Mouse (Mus musculus): ENCODE measurements around the gene Frmd6. TPM values are rescaled to one million over a fixed set of nuclear protein-coding genes. Genes with fewer than 3 reads are reported as not detected.

The Frmd6 gene
- polyA plus RNA-seq, 1 experiment, result 3.4 TPM

DNA sequence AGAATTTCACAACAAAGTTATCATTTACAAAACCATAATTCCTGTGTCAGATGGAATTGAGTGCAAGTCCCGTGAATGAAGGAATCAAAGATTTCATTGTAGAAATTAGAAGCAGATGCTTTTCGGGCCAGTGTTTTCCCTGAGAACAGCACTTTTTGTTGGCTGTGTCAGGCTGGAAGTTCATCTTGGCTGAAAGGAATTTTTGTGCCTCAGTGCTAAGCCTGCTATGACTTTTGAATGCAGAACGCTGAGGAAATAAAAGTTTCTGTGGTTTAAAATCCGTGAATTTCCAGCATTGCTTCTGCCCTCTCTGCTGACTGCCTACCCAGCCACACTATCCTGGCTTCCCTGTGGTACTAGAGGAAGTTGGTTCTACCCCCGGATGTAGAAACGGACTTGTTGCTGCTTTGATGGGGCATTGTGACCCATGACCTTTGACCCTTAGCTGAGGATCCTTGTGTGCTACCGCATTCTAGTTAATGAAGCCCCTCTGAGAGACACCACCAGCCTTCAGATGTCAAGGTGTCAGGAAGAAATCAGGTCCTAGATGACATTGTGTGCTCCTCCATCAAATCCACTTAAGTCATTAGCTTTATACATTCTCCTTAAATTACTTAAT, 26.1 kb downstream of the Frmd6 start:
- H3K4me1 ChIP-seq (ENCODE audit: control insufficient read depth, insufficient read depth, insufficient read length, low read length), result 0 out of 2 replicates have a peak, but pooled peaks cover 2% of the 10 kb centered on the region
- 69% methylated on average over 7 of the region's 7 CpGs for WGBS
- no peak for TF ChIP-seq POLR2A (IDR thresholded peaks at IDR 0.05; ENCODE audit: low read depth, low read length)

DNA sequence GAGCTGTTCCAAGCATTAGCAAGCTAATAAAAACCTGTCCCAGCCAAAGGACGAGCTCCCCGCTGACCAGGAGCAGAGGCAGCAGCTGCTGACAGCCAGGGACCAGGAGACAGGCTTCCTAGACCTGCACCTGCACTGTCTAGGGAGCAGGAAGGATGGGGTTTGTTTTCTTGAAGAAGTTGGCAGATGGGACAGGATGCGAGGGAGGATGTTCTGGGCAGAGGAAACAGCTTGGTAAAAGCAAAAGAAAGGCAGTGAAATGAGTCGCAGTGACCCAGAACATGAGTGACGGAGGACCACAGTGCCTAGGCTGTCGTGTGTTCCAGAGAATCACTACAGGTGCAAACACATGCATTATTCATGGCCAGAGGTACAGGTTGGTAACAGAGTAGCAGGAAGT, 27.7 kb downstream of the Frmd6 start:
- WGBS, result 61% methylated on average over 6 of the region's 6 CpGs
- Histone ChIP-seq H3K27me3 (ENCODE audit: control insufficient read depth, insufficient read depth, low read length) (no peaks in the 10 kb centered on the region), H3K36me3 (ENCODE audit: control insufficient read depth, insufficient read depth, low read length) (no peaks in the 10 kb centered on the region), H3K4me3 (ENCODE audit: low read depth, low read length) (no peak overlapping the region), H3K4me1 (ENCODE audit: control insufficient read depth, insufficient read depth, insufficient read length, low read length) (0 out of 2 replicates have a peak, but pooled peaks cover 2% of the 10 kb centered on the region), H3K27ac (ENCODE audit: insufficient read depth, low read depth, low read length) (no peak overlapping the region)
- TF ChIP-seq CTCF (IDR thresholded peaks at IDR 0.05; ENCODE audit: extremely low read depth, insufficient read length, insufficient replicate concordance, low read depth, low read length), result no peak
- no peak for TF ChIP-seq POLR2A (IDR thresholded peaks at IDR 0.05; ENCODE audit: low read depth, low read length)

More for the DNA sequence above, 26.1 kb downstream of the Frmd6 start:
- Histone ChIP-seq H3K4me3 (ENCODE audit: low read depth, low read length) (no peak overlapping the region), H3K27me3 (ENCODE audit: control insufficient read depth, insufficient read depth, low read length) (no peaks in the 10 kb centered on the region), H3K36me3 (ENCODE audit: control insufficient read depth, insufficient read depth, low read length) (no peaks in the 10 kb centered on the region), H3K27ac (ENCODE audit: insufficient read depth, low read depth, low read length) (no peak overlapping the region)

DNA sequence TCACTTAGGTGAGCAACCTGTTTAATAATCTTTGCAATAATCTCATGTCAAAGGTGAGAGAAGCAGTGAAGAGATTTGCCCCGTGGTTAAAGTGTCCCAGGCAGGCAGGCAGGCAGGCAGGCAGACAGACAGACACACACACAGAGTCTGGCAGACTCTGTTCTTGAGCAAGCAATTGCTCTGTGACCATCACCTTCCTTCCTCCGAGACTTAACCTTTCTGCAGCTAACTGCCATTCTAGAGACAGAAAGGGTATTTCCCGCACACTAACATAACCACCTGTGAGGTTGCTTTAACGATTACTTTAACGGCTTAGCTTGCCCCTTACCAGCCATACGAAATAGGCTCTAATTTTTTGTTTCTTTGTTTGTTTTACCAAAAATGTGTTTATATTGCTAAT, 30.4 kb downstream of the Frmd6 start:
- Histone ChIP-seq H3K4me1 (ENCODE audit: control insufficient read depth, insufficient read depth, insufficient read length, low read length) (0 out of 2 replicates have a peak, but pooled peaks cover 2% of the 10 kb centered on the region), H3K27me3 (ENCODE audit: control insufficient read depth, insufficient read depth, low read length) (no peaks in the 10 kb centered on the region), H3K36me3 (ENCODE audit: control insufficient read depth, insufficient read depth, low read length) (no peaks in the 10 kb centered on the region), H3K27ac (ENCODE audit: insufficient read depth, low read depth, low read length) (no peak overlapping the region), H3K4me3 (ENCODE audit: low read depth, low read length) (no peak overlapping the region)
- WGBS, result 62% methylated on average over 6 of the region's 6 CpGs
- TF ChIP-seq CTCF (IDR thresholded peaks at IDR 0.05; ENCODE audit: extremely low read depth, insufficient read length, insufficient replicate concordance, low read depth, low read length), result no peak

DNA sequence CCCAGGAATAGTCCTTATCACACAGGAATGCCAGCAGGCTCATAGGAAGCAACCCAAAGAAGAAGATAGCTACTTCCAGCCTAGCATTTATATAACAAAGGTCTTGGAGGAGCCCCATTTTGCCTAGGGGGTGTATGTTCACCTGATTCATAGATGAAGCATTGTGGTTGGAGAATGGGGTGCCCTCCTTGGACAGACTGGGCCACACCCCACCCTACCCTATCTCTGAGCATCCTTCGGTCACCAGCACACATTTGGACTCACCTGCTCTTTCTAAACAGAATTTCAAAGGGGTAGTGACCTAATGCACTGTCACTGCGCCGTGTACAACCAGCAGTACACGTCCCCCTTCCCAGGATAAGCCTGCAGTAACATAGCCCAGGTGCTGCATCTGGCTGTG, 31.5 kb downstream of the Frmd6 start:
- Histone ChIP-seq H3K4me1 (ENCODE audit: control insufficient read depth, insufficient read depth, insufficient read length, low read length) (0 out of 2 replicates have a peak, but pooled peaks cover 2% of the 10 kb centered on the region), H3K27me3 (ENCODE audit: control insufficient read depth, insufficient read depth, low read length) (no peaks in the 10 kb centered on the region), H3K27ac (ENCODE audit: insufficient read depth, low read depth, low read length) (no peak overlapping the region), H3K36me3 (ENCODE audit: control insufficient read depth, insufficient read depth, low read length) (no peaks in the 10 kb centered on the region), H3K4me3 (ENCODE audit: low read depth, low read length) (no peak overlapping the region)
- 90% methylated on average over 4 of the region's 4 CpGs for WGBS
- TF ChIP-seq POLR2A (IDR thresholded peaks at IDR 0.05; ENCODE audit: low read depth, low read length) (no peak), CTCF (IDR thresholded peaks at IDR 0.05; ENCODE audit: extremely low read depth, insufficient read length, insufficient replicate concordance, low read depth, low read length) (no peak)

DNA sequence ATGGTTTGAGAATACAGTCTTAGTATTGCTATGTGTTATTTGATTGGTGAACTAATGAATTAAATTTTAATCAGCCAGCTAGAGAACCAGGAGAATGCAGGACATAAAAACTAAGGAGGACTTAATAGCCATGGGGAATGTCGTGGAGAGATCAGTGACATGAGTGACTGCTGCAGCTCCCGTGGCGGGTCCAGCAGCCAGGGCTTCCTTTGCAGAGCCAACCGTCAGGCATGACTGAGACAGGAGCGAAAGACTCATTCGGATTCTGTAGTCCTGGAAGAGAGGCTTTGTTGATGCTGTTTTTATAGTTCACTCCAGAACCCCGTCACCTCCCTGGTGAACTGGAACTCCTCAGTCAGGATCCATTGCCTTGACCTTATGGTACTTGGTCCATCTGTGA, 38.0 kb downstream of the Frmd6 start:
- TF ChIP-seq POLR2A (IDR thresholded peaks at IDR 0.05; ENCODE audit: low read depth, low read length) (no peak), CTCF (IDR thresholded peaks at IDR 0.05; ENCODE audit: extremely low read depth, insufficient read length, insufficient replicate concordance, low read depth, low read length) (no peak)
- Histone ChIP-seq H3K4me1 (ENCODE audit: control insufficient read depth, insufficient read depth, insufficient read length, low read length) (no peaks in the 10 kb centered on the region), H3K4me3 (ENCODE audit: low read depth, low read length) (no peak overlapping the region), H3K27me3 (ENCODE audit: control insufficient read depth, insufficient read depth, low read length) (no peaks in the 10 kb centered on the region), H3K36me3 (ENCODE audit: control insufficient read depth, insufficient read depth, low read length) (no peaks in the 10 kb centered on the region), H3K27ac (ENCODE audit: insufficient read depth, low read depth, low read length) (no peak overlapping the region)
- 86% methylated on average over 7 of the region's 7 CpGs for WGBS

DNA sequence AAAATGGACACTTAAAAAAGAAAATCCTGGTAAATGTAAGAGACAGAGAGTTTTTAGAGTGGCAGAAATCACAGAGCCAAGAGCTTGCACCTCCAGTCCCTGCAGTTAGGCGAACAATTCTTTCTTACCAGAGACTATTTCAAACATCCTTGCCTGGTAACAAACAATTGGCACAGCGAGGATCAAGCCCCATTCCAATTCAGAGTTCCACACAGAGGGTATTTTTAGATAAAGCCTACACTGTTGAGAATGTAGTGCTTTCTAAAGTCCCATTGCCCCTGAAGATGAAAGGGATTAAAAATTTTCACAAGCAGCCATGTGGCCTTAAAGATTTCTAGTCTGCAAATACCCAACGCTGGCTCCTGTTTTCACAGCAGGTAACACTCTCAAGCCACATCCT, 42.5 kb downstream of the Frmd6 start:
- Histone ChIP-seq H3K4me3 (ENCODE audit: low read depth, low read length) (no peak overlapping the region), H3K36me3 (ENCODE audit: control insufficient read depth, insufficient read depth, low read length) (no peaks in the 10 kb centered on the region), H3K4me1 (ENCODE audit: control insufficient read depth, insufficient read depth, insufficient read length, low read length) (no peaks in the 10 kb centered on the region), H3K27ac (ENCODE audit: insufficient read depth, low read depth, low read length) (no peak overlapping the region), H3K27me3 (ENCODE audit: control insufficient read depth, insufficient read depth, low read length) (no peaks in the 10 kb centered on the region)
- WGBS, result 79% methylated on average over 3 of the region's 3 CpGs
- no peak for TF ChIP-seq CTCF (IDR thresholded peaks at IDR 0.05; ENCODE audit: extremely low read depth, insufficient read length, insufficient replicate concordance, low read depth, low read length)
- TF ChIP-seq POLR2A (IDR thresholded peaks at IDR 0.05; ENCODE audit: low read depth, low read length), result no peak

DNA sequence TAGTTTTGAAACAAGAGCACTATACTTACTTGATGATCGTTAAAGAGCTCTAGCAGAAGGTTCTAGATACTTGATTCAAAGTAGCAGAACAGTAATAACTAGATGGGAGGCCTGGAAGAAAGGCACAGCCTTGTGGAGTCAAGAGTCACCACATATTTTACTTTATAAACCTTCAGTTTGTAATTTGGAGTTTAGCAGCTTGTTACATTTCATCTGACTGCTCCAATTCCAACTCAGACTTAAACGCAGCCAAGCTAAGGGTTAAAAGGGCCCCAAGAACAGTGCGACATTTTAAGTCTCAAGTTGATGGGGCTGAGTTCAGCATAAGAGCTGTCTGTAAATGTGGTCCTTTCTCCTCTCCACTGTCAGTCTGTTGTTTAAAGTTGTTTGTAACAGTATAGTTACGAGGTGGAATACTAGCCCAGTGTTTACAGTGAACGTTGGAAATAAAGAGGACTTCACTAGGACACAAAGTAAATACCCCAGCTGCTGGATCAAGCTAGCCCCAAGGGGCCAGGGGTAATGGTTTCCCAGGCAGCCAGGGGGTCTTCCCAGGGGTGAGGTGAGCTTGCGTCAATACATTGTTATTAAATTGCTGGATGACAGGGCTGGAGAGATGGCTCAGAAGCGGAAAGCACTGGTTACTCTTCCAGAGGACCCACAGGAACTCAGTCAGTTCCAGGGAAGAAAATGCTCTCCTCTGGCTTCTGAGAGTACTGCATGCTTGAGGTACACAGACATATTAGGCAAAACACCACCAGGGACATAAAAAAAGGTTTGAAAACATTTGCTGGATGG, 43.1 kb downstream of the Frmd6 start:
- H3K4me1 ChIP-seq (ENCODE audit: control insufficient read depth, insufficient read depth, insufficient read length, low read length), result no peaks in the 10 kb centered on the region
- TF ChIP-seq POLR2A (IDR thresholded peaks at IDR 0.05; ENCODE audit: low read depth, low read length) (no peak), CTCF (IDR thresholded peaks at IDR 0.05; ENCODE audit: extremely low read depth, insufficient read length, insufficient replicate concordance, low read depth, low read length) (no peak)
- no peak overlapping the region for H3K27ac ChIP-seq (ENCODE audit: insufficient read depth, low read depth, low read length)
- WGBS, result 66% methylated on average over 7 of the region's 7 CpGs
- H3K4me3 ChIP-seq (ENCODE audit: low read depth, low read length), result no peak overlapping the region
- H3K27me3 ChIP-seq (ENCODE audit: control insufficient read depth, insufficient read depth, low read length), result no peaks in the 10 kb centered on the region
- no peaks in the 10 kb centered on the region for H3K36me3 ChIP-seq (ENCODE audit: control insufficient read depth, insufficient read depth, low read length)
